Mouse (Mus musculus): ENCODE measurements around the gene Kcnmb2. TPM values are rescaled to one million over a fixed set of nuclear protein-coding genes. Genes with fewer than 3 reads are reported as not detected.

Kcnmb2 gene
- polyA plus RNA-seq, 1 experiment from 2014 or later = 1.4 TPM

GRCm38 (mm10) chr3:32130696-32131095, 228.4 kb downstream of the Kcnmb2 start:
- 61% methylated on average over 1 of the region's 1 CpGs for whole genome bisulfite sequencing
- Histone ChIP-seq H3K4me2 (ENCODE audit: low read depth, low read length, severe bottlenecking) (no peak overlapping the region), H3K9me3 (ENCODE audit: control insufficient read depth, low read length) (no peaks in the 10 kb centered on the region), H3K9ac (ENCODE audit: low read length) (no peak overlapping the region), H3K36me3 (ENCODE audit: control insufficient read depth, insufficient read depth, low read length) (no peaks in the 10 kb centered on the region), H3K27me3 (ENCODE audit: control insufficient read depth, insufficient read depth, low read length) (no peaks in the 10 kb centered on the region), H3K4me1 (replicated peaks; ENCODE audit: control insufficient read depth, insufficient read depth, low read length) (no peaks in the 10 kb centered on the region), H3K27ac (ENCODE audit: low read depth, low read length) (no peak overlapping the region), H3K4me3 (ENCODE audit: low read depth, low read length) (no peak overlapping the region)
- ATAC-seq (replicated peaks; ENCODE audit: low FRiP score) = no peak
- DNase-seq (ENCODE audit: low spot score) = no peak

- DNase-seq (ENCODE audit: low spot score) (no peak), ATAC-seq (replicated peaks; ENCODE audit: low FRiP score) (no peak)
- Histone ChIP-seq H3K36me3 (ENCODE audit: control insufficient read depth, insufficient read depth, low read length) (no peaks in the 10 kb centered on the region), H3K9ac (ENCODE audit: low read length) (no peak overlapping the region), H3K27me3 (ENCODE audit: control insufficient read depth, insufficient read depth, low read length) (no peaks in the 10 kb centered on the region), H3K27ac (ENCODE audit: low read depth, low read length) (no peak overlapping the region), H3K4me2 (ENCODE audit: low read depth, low read length, severe bottlenecking) (no peak overlapping the region), H3K4me3 (ENCODE audit: low read depth, low read length) (no peak overlapping the region), H3K9me3 (ENCODE audit: control insufficient read depth, low read length) (no peaks in the 10 kb centered on the region), H3K4me1 (replicated peaks; ENCODE audit: control insufficient read depth, insufficient read depth, low read length) (no peaks in the 10 kb centered on the region)
- 85% methylated on average over 3 of the region's 3 CpGs for WGBS
These were observed 230.2 kb downstream of the Kcnmb2 start for GRCm38 (mm10) chr3:32132395-32133004.

DNA sequence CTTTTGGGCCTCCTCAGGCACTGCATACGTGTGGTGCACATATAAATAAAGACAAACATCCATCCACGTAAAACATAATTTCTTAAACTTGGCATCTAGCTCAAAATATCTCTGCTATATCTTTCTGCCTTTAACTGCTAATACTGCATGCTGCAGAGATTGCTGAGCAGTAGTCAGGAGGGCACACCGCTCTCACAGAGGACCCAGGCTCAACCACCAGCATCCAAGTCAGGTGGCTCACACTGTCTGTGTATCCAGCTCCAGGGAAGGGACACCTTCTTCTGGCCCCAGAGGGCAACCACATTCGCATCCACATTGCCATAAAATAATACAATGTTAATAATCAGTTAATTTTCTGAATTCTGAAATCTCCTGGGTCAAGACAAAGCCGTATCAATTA, 241.9 kb downstream of the Kcnmb2 start:
- H3K9ac ChIP-seq (ENCODE audit: low read length) = no peak overlapping the region
- no peaks in the 10 kb centered on the region for H3K9me3 ChIP-seq (ENCODE audit: control insufficient read depth, low read length)
- ATAC-seq (replicated peaks; ENCODE audit: low FRiP score) (no peak), DNase-seq (ENCODE audit: low spot score) (no peak)
- no peak overlapping the region for H3K4me2 ChIP-seq (ENCODE audit: low read depth, low read length, severe bottlenecking)
- H3K4me3 ChIP-seq (ENCODE audit: low read depth, low read length) = no peak overlapping the region
- no peaks in the 10 kb centered on the region for H3K36me3 ChIP-seq (ENCODE audit: control insufficient read depth, insufficient read depth, low read length)
- no peaks in the 10 kb centered on the region for H3K4me1 ChIP-seq (replicated peaks; ENCODE audit: control insufficient read depth, insufficient read depth, low read length)
- WGBS = 89% methylated on average over 5 of the region's 5 CpGs
- no peak overlapping the region for H3K27ac ChIP-seq (ENCODE audit: low read depth, low read length)
- no peaks in the 10 kb centered on the region for H3K27me3 ChIP-seq (ENCODE audit: control insufficient read depth, insufficient read depth, low read length)

- no peak overlapping the region for H3K4me2 ChIP-seq (ENCODE audit: low read depth, low read length, severe bottlenecking)
- H3K4me3 ChIP-seq (ENCODE audit: low read depth, low read length) = no peak overlapping the region
- no peak overlapping the region for H3K9ac ChIP-seq (ENCODE audit: low read length)
- 64% methylated on average over 3 of the region's 3 CpGs for WGBS
- no peaks in the 10 kb centered on the region for H3K4me1 ChIP-seq (replicated peaks; ENCODE audit: control insufficient read depth, insufficient read depth, low read length)
- H3K36me3 ChIP-seq (ENCODE audit: control insufficient read depth, insufficient read depth, low read length) = no peaks in the 10 kb centered on the region
- no peak for ATAC-seq (replicated peaks; ENCODE audit: low FRiP score)
- H3K27ac ChIP-seq (ENCODE audit: low read depth, low read length) = no peak overlapping the region
- no peak for DNase-seq (ENCODE audit: low spot score)
- no peaks in the 10 kb centered on the region for H3K27me3 ChIP-seq (ENCODE audit: control insufficient read depth, insufficient read depth, low read length)
- H3K9me3 ChIP-seq (ENCODE audit: control insufficient read depth, low read length) = no peaks in the 10 kb centered on the region
These were observed 242.3 kb downstream of the Kcnmb2 start for GRCm38 (mm10) chr3:32144655-32145054.

- Histone ChIP-seq H3K9me3 (ENCODE audit: control insufficient read depth, low read length) (no peaks in the 10 kb centered on the region), H3K9ac (ENCODE audit: low read length) (no peak overlapping the region), H3K36me3 (ENCODE audit: control insufficient read depth, insufficient read depth, low read length) (no peaks in the 10 kb centered on the region), H3K4me2 (ENCODE audit: low read depth, low read length, severe bottlenecking) (no peak overlapping the region), H3K27me3 (ENCODE audit: control insufficient read depth, insufficient read depth, low read length) (no peaks in the 10 kb centered on the region), H3K4me3 (ENCODE audit: low read depth, low read length) (no peak overlapping the region), H3K27ac (ENCODE audit: low read depth, low read length) (no peak overlapping the region), H3K4me1 (replicated peaks; ENCODE audit: control insufficient read depth, insufficient read depth, low read length) (no peaks in the 10 kb centered on the region)
- ATAC-seq (replicated peaks; ENCODE audit: low FRiP score) (no peak), DNase-seq (ENCODE audit: low spot score) (no peak)
- WGBS = 83% methylated on average over 4 of the region's 4 CpGs
These were observed 245.4 kb downstream of the Kcnmb2 start for GRCm38 (mm10) chr3:32147739-32148138.

GRCm38 (mm10) chr3:32149851-32150570, 247.7 kb downstream of the Kcnmb2 start:
- Histone ChIP-seq H3K4me1 (replicated peaks; ENCODE audit: control insufficient read depth, insufficient read depth, low read length) (no peaks in the 10 kb centered on the region), H3K4me2 (ENCODE audit: low read depth, low read length, severe bottlenecking) (no peak overlapping the region), H3K9ac (ENCODE audit: low read length) (no peak overlapping the region), H3K9me3 (ENCODE audit: control insufficient read depth, low read length) (no peaks in the 10 kb centered on the region), H3K36me3 (ENCODE audit: control insufficient read depth, insufficient read depth, low read length) (no peaks in the 10 kb centered on the region), H3K4me3 (ENCODE audit: low read depth, low read length) (no peak overlapping the region), H3K27ac (ENCODE audit: low read depth, low read length) (no peak overlapping the region), H3K27me3 (ENCODE audit: control insufficient read depth, insufficient read depth, low read length) (no peaks in the 10 kb centered on the region)
- 70% methylated on average over 14 of the region's 14 CpGs for WGBS
- ATAC-seq (replicated peaks; ENCODE audit: low FRiP score) = no peak
- DNase-seq (ENCODE audit: low spot score) = no peak

- DNase-seq (ENCODE audit: low spot score) (no peak), ATAC-seq (replicated peaks; ENCODE audit: low FRiP score) (no peak)
- no peaks in the 10 kb centered on the region for H3K27me3 ChIP-seq (ENCODE audit: control insufficient read depth, insufficient read depth, low read length)
- H3K9me3 ChIP-seq (ENCODE audit: control insufficient read depth, low read length) = no peaks in the 10 kb centered on the region
- no peaks in the 10 kb centered on the region for H3K36me3 ChIP-seq (ENCODE audit: control insufficient read depth, insufficient read depth, low read length)
- H3K4me3 ChIP-seq (ENCODE audit: low read depth, low read length) = no peak overlapping the region
- no peaks in the 10 kb centered on the region for H3K4me1 ChIP-seq (replicated peaks; ENCODE audit: control insufficient read depth, insufficient read depth, low read length)
- H3K27ac ChIP-seq (ENCODE audit: low read depth, low read length) = no peak overlapping the region
- no peak overlapping the region for H3K9ac ChIP-seq (ENCODE audit: low read length)
- WGBS = 79% methylated on average over 6 of the region's 6 CpGs
- H3K4me2 ChIP-seq (ENCODE audit: low read depth, low read length, severe bottlenecking) = no peak overlapping the region
These were observed 278.2 kb downstream of the Kcnmb2 start for GRCm38 (mm10) chr3:32180519-32180918.

GRCm38 (mm10) chr3:32185855-32186522, 283.7 kb downstream of the Kcnmb2 start:
- Histone ChIP-seq H3K9ac (ENCODE audit: low read length) (no peak overlapping the region), H3K4me1 (replicated peaks; ENCODE audit: control insufficient read depth, insufficient read depth, low read length) (no peaks in the 10 kb centered on the region), H3K27me3 (ENCODE audit: control insufficient read depth, insufficient read depth, low read length) (no peaks in the 10 kb centered on the region), H3K4me3 (ENCODE audit: low read depth, low read length) (no peak overlapping the region), H3K27ac (ENCODE audit: low read depth, low read length) (no peak overlapping the region), H3K4me2 (ENCODE audit: low read depth, low read length, severe bottlenecking) (no peak overlapping the region), H3K36me3 (ENCODE audit: control insufficient read depth, insufficient read depth, low read length) (no peaks in the 10 kb centered on the region), H3K9me3 (ENCODE audit: control insufficient read depth, low read length) (no peaks in the 10 kb centered on the region)
- no peak for DNase-seq (ENCODE audit: low spot score)
- 74% methylated on average over 2 of the region's 2 CpGs for WGBS
- ATAC-seq (replicated peaks; ENCODE audit: low FRiP score) = no peak
